Mouse (Mus musculus) liver, embryonic 14.5 days (tissue): ENCODE results near the gene Syt6. TPM values are rescaled to one million over a fixed set of nuclear protein-coding genes. Genes with fewer than 3 reads are reported as not detected.

Source experiments
- ATAC-seq: fragments of 200-750 bp; cut with Nextera tagmentation; 2 replicates; pipeline ENCODE4 v1.8.0; 2017; ENCODE audit warnings: moderate number of reproducible peaks, mild to moderate bottlenecking, moderate library complexity; ENCODE audit not compliant: insufficient read depth
- DNase-seq, 3 experiments: peaks; one replicate each; pipeline ENCODE4 v3.0.0-alpha.2; 2012 to 2013; ENCODE audit warnings: low read depth in 3 of 3, low spot score in 3 of 3
- H3K27ac ChIP-seq: fragments of 300-500 bp; sonication (generic); 2 replicates; pipeline ENCODE4 v1.5.1; 2014; ENCODE audit warnings: moderate library complexity, mild to moderate bottlenecking, control low read depth, inconsistent platforms
- H3K27me3 ChIP-seq: fragments of 300-500 bp; sonication (generic); 2 replicates; pipeline ENCODE4 v1.6.1; 2014; ENCODE audit warnings: mild to moderate bottlenecking, low read length, moderate library complexity; ENCODE audit not compliant: control insufficient read depth, insufficient read depth
- H3K36me3 ChIP-seq: fragments of 300-500 bp; sonication (generic); replicated peaks from 2 replicates; pipeline ENCODE4 v1.6.1; 2014; ENCODE audit warnings: low read depth; ENCODE audit not compliant: control insufficient read depth, insufficient read depth
- H3K4me1 ChIP-seq, 2 experiments: fragments of 200-500 bp in 1 of 2; fragments of 300-500 bp in 1 of 2; sonication (generic) in 1 of 2; replicated peaks; 2 replicates each; pipeline ENCODE4 v1.6.1; 2012 to 2014; ENCODE audit warnings: antibody characterized with exemption in 1 of 2, inconsistent platforms in 1 of 2, low read length in 1 of 2; ENCODE audit not compliant: control insufficient read depth in 2 of 2, insufficient read depth in 2 of 2
- H3K4me2 ChIP-seq: fragments of 300-500 bp; sonication (generic); 2 replicates; pipeline ENCODE4 v1.6.1; 2014; ENCODE audit warnings: low read depth, mild to moderate bottlenecking, control low read depth, moderate library complexity
- H3K4me3 ChIP-seq, 2 experiments: fragments of 200-500 bp in 1 of 2; fragments of 300-500 bp in 1 of 2; sonication (generic) in 1 of 2; 2 replicates each; pipeline ENCODE4 v1.5.1; 2012 to 2014; ENCODE audit warnings: low read depth in 2 of 2, low read length in 2 of 2, mild to moderate bottlenecking in 2 of 2, control low read depth in 1 of 2, inconsistent platforms in 1 of 2, moderate library complexity in 1 of 2; ENCODE audit not compliant: insufficient read depth in 1 of 2
- H3K9ac ChIP-seq: fragments of 300-500 bp; sonication (generic); replicated peaks from 2 replicates; pipeline ENCODE4 v1.6.1; 2014; ENCODE audit warnings: mild to moderate bottlenecking, control low read depth, moderate library complexity
- H3K9me3 ChIP-seq: fragments of 300-500 bp; sonication (generic); 2 replicates; pipeline ENCODE4 v1.6.1; 2016; ENCODE audit warnings: low read length, mixed read lengths; ENCODE audit not compliant: control insufficient read depth
- CTCF ChIP-seq: IDR thresholded peaks from 2 replicates; pipeline ENCODE4 v1.5.1; 2016; ENCODE audit warnings: antibody characterized with exemption, low read depth, control low read depth
- EP300 ChIP-seq: IDR thresholded peaks from 2 replicates; pipeline ENCODE4 v1.6.1; 2016; ENCODE audit warnings: antibody characterized with exemption, low read depth
- WGBS: fragments of 180-500 bp; shearing (Covaris S2); extraction: QIAGEN DNeasy Blood & Tissue Kit; methylation state at CpG from one replicate; pipeline ENCODE4 v1.1.7; 2014; ENCODE audit not compliant: insufficient replicate concordance; 5-methylcytosine and 5-hydroxymethylcytosine counted together
- microRNA-seq: library from miRNA; unstranded; fragments of <30 nt; microRNA quantifications from one replicate; pipeline ENCODE4, GENCODE M21; 2016
- polyA plus RNA-seq, 2 experiments: library from polyadenylated mRNA; depleted of rRNA in 1 of 2; stranded (reverse) in 1 of 2; unstranded in 1 of 2; fragments of >200 nt; fragmentation: Nextera tagmentation in 1 of 2; extraction: Ambion mirVana in 1 of 2; gene quantifications; 2 replicates each; pipeline versions ENCODE4 v1.2.1 to v1.2.3; 2012 to 2014

Syt6 gene
- polyA plus RNA-seq, 2 experiments: 0.01 TPM; not detected in 1

- Histone ChIP-seq H3K9me3 (no peaks in the 10 kb centered on the region), H3K4me2 (no peak overlapping the region), H3K36me3 (no peaks in the 10 kb centered on the region), H3K4me3 (no peak overlapping the region), H3K27ac (no peak overlapping the region), H3K27me3 (no peaks in the 10 kb centered on the region), H3K9ac (no peak overlapping the region), H3K4me1 (no peaks in the 10 kb centered on the region)
- no peak for TF ChIP-seq EP300
- WGBS: 62% methylated on average over 1 of the region's 1 CpGs
- ATAC-seq: no peak
- DNase-seq: no peak
Observed at GRCm38 (mm10) chr3:103689043-103689442, 114.0 kb downstream of the Syt6 start.

- no peak for DNase-seq
- H3K4me2 ChIP-seq: no peak overlapping the region
- WGBS: 54% methylated on average over 3 of the region's 3 CpGs
- H3K27ac ChIP-seq: no peak overlapping the region
- no peaks in the 10 kb centered on the region for H3K4me1 ChIP-seq
- no peaks in the 10 kb centered on the region for H3K9me3 ChIP-seq
- no peaks in the 10 kb centered on the region for H3K36me3 ChIP-seq
- H3K9ac ChIP-seq: no peak overlapping the region
- H3K27me3 ChIP-seq: no peaks in the 10 kb centered on the region
- no peak overlapping the region for H3K4me3 ChIP-seq
- TF ChIP-seq EP300: no peak
- TF ChIP-seq CTCF: peak; percentile 27
- no peak for ATAC-seq
Observed at GRCm38 (mm10) chr3:103690506-103690905, 115.5 kb downstream of the Syt6 start.

Small RNA genes lying within 50 kb of the gene (microRNA-seq; reads per million reads assigned to microRNA genes)
- gene Gm25325: not detected

Other genes with a start within 250 kb of the Syt6 start
- gene Atg4a-ps, start 70.8 kb downstream of the Syt6 start, polyA plus RNA-seq (2012; rRNA removed): 0.04 and 0.10 TPM in 2 replicates
- gene Atg4a-ps, start 70.8 kb downstream of the Syt6 start, polyA plus RNA-seq (2014; fragmentation: Nextera tagmentation; extraction: Ambion mirVana): 0.15 and 0.23 TPM in 2 replicates
- gene Olfml3, start 162.8 kb downstream of the Syt6 start, polyA plus RNA-seq (2012; rRNA removed): 1.2 and 1.3 TPM in 2 replicates
- 1.7 and 2.0 TPM in 2 replicates for gene Olfml3, start 162.8 kb downstream of the Syt6 start, polyA plus RNA-seq (2014; fragmentation: Nextera tagmentation; extraction: Ambion mirVana)
- gene Gm10964, start 164.1 kb downstream of the Syt6 start, polyA plus RNA-seq (2012; rRNA removed): not detected in 2 replicates
- gene Gm10964, start 164.1 kb downstream of the Syt6 start, polyA plus RNA-seq (2014; fragmentation: Nextera tagmentation; extraction: Ambion mirVana): not detected in 2 replicates
- 22.4 and 22.7 TPM in 2 replicates for gene Hipk1, start 216.3 kb downstream of the Syt6 start, polyA plus RNA-seq (2012; rRNA removed)
- gene Hipk1, start 216.3 kb downstream of the Syt6 start, polyA plus RNA-seq (2014; fragmentation: Nextera tagmentation; extraction: Ambion mirVana): 17.1 and 18.9 TPM in 2 replicates
- gene Dclre1b, start 234.2 kb downstream of the Syt6 start, polyA plus RNA-seq (2012; rRNA removed): 9.7 and 11.5 TPM in 2 replicates
- gene Dclre1b, start 234.2 kb downstream of the Syt6 start, polyA plus RNA-seq (2014; fragmentation: Nextera tagmentation; extraction: Ambion mirVana): 24.9 and 27.4 TPM in 2 replicates
- gene Ap4b1, start 234.3 kb downstream of the Syt6 start, polyA plus RNA-seq (2012; rRNA removed): 11.0 and 11.4 TPM in 2 replicates
- 12.8 and 15.3 TPM in 2 replicates for gene Ap4b1, start 234.3 kb downstream of the Syt6 start, polyA plus RNA-seq (2014; fragmentation: Nextera tagmentation; extraction: Ambion mirVana)
- 0.48 and 1.6 TPM in 2 replicates for gene Gm43064, start 234.3 kb downstream of the Syt6 start, polyA plus RNA-seq (2012; rRNA removed)
- 0.10 and 0.34 TPM in 2 replicates for gene Gm43064, start 234.3 kb downstream of the Syt6 start, polyA plus RNA-seq (2014; fragmentation: Nextera tagmentation; extraction: Ambion mirVana)